Mouse (Mus musculus): Measurements from ENCODE around the gene Nup214. TPM values are rescaled to one million over a fixed set of nuclear protein-coding genes. Genes with fewer than 3 reads are reported as not detected.
A peak's percentile ranks its signal among the peaks of the same experiment; 100 is the strongest.

The Nup214 gene
- total RNA-seq, 2 experiments from 2014 or later: 54.1 to 66.7 TPM

GRCm38 (mm10) chr2:32077744-32078143 lies 103.5 kb downstream of the Nup214 start:
- no peak for DNase-seq

DNA sequence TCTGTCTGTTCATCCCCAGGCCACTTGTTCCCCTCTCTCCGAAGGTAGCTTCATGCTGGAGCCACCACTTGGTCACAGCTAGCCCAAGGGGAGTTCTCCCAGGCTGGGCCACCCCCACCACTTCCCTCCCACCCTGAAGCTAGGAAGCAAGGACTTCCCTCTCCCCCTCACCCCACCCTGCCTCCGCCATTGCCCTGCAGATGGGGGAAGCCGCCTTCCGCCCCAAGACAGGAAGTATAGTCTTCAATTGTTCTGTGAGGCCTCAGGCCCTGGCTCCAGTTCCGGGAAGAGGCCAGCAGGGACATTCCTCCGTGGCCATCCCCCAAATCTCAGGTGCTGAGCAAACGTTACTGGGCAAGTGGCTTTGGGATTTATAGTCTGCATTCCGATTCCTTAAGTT lies 104.3 kb downstream of the Nup214 start:
- no peak for DNase-seq

GRCm38 (mm10) chr2:32079191-32079725 lies 105.0 kb downstream of the Nup214 start:
- no peak for DNase-seq

GRCm38 (mm10) chr2:32080681-32081080 lies 106.4 kb downstream of the Nup214 start:
- DNase-seq: no peak

- DNase-seq: no peak
These were observed 107.2 kb downstream of the Nup214 start for GRCm38 (mm10) chr2:32081296-32081929.

DNA sequence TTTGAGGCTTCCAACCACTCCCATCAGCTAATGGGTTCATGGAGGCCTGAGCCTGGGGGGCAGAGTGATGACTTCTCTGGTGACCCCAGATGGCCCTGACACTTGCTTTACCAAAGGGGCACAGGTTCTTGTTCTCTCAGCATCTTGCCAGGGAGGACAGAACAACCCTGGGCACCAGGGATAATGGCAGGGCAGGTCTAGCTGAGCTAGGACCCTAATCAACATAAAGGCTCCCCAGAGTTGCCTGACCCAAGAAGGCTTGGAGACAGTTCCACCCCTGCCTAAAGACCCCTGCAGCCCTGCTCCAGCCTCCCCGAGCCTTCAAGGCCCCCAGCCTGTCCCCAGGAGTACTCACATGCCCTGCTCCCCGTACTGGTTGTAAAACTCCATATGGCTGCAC lies 108.0 kb downstream of the Nup214 start:
- no peak for DNase-seq

DNA sequence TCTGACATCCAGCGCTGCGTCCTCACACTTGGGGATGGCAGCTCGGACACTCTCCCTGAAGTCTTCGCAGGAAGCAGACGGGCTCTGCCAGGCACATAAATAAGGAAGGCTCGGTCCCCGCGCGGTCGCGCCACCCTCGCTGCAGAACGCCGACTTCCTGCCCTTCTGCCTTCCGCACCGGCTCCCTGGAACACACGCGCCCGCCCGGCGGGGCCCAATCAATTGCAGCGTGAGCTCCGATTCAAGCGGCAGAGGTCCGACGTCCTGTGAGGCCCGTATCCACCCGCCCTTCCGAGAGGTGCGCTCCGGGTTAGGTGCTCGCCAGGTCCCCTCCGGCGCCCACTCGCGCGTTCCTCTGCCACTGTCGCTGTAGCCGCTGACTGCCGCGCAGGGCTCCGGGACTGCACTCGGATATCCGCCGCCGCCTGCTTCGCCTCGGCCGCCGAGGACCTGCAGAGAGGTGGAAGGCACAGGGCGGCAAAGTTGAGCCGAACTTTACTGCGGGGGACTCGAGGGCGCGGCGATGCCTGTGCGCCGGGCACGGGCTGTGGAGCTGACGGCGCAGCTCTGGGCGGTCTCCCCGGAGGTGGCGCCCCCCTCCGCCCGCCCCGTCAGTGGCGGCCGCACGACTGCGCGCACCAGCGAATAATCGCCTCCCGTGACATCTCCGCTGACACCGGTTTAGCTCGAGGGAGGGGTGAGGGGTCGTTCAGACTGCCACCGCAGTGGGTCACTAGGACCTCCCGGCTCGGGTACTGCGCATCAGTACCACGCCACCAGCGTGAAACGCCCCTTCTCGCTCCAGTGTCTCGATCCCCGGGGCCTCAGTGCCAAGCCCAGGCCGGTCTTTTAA lies 109.1 kb downstream of the Nup214 start:
- DNase-seq: peak in 1 of 2 experiments; percentile 28

DNA sequence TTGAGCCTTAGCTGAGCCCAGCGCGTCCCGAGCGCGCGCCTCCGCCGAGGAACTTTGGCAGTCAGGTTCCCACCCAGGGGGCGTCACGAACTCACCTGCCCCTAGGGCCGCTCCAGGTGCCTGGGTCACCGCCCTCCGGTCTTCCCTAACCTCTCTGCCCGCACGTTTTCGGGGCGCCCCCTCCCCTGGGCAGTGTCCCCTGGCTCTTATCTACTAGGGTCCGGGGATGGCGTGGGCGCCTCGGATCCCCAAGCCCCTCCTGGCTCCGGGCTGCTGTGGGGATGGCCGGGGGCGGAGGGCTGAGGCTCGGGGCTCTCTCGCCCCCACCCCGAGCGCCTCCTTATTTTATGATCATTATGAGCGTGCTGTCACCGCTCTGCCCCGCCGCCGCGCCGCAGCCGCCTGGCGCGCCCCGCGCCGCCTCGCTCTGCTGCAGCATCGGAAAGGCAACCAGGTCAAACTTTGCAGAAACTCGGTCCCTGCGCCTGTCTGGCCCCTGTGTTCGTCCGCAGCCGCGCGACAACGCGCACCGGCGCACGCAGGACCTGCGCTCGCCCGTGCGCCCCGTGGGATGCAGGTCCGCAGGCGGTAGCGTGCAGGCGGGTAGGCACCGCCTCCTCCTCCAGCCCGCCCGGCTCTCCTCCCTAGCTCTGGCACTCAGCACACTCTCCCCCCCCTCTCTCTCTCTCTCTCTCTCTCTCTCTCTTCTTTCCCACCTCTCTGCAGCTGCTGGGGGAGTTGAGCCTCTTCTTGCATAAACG lies 110.1 kb downstream of the Nup214 start, which contains the start of gene Fam78a:
TSS of gene Fam78a (minus strand) at position 747 of the 761 bp plus-strand sequence.
- no peak for DNase-seq

- no peak for DNase-seq
These were observed 110.6 kb downstream of the Nup214 start for GRCm38 (mm10) chr2:32084872-32085199.

GRCm38 (mm10) chr2:32085231-32085630 lies 111.0 kb downstream of the Nup214 start:
- no peak for DNase-seq

DNA sequence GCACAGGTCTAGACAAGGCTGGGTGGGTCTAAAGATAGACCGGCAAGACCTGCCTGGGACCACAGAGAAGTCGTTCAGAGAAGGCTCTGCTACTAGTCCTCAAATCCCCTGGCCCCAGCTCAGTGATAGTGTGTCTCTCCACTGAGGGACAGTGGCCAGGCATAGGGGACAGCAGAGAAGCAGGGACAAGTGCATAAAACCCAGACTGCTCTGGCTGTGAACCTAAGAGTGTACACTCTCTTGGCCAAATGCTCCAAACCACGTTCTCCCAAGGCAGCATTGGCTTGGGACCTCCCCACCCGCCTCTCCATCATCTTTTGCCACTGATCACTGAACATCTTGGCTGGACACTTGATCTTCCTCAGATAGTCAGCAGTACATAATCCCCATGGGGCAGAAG lies 113.4 kb downstream of the Nup214 start:
- DNase-seq: no peak

DNA sequence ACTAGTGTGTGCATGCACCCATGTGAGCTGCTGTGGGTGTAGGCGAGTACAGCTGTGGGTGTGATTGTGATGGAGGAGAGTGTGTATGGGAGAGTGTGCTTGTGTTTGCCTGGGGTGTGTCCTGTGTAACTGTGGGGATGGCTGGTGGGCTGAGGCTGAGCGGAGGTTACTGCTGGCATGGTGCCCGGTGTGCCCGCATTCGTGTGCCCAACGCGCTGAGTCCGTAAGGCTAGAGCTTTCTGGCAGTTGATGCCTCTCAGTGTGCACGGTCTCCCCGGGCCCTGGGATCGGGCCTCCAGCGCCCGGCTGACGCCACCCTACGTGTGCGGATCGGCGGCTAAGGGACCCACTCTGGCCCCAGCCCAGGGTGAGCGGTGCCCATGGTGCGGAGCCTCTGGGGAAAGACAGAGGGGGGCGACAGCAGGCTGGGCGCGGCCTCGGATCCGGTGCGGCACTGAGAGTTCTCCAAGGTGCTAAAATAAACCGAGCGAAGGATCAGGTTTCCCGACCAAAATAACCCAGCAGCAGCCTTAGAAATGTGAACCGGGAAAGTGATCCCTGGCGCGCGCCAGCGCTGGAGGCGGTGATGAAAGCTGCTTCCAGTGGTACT lies 114.2 kb downstream of the Nup214 start:
- peak in 1 of 2 experiments; percentile 27 for DNase-seq

- DNase-seq: no peak
These were observed 115.4 kb downstream of the Nup214 start for GRCm38 (mm10) chr2:32089606-32090005.

- no peak for DNase-seq
These were observed 115.9 kb downstream of the Nup214 start for GRCm38 (mm10) chr2:32090145-32090544.

GRCm38 (mm10) chr2:32091956-32092355 lies 117.7 kb downstream of the Nup214 start:
- no peak for DNase-seq

DNA sequence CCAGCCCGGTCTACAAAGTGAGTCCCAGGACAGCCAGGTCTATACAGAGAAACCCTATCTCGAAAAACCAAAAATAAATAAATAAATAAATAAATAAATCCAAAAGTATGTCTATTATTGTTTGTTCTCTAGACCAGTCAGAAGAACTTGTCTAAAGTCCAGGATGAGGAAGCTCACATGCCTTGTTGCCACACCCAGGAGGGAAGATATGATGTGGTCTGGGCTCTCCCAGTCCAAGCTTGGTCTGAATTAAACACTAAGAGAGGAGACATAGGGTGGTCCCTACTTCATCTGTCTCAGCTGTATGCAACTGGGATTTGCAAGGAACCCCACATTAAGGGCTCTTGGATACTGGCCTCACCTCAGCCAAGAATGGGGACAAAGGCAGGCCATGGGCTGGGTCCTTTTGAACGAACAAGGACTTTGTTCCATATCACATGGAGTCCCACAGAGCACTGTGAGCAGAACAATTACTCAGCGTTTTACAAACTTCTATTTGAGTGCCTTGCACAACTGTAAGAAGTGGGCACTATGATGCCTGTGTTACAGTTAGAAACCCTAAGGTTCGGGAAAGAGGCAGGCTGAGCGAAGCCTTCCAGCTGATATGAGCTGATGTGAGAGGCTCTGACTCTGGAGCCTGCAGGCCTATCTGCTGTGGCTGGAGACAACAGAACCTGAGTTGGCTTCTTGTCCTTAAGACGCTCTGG lies 119.9 kb downstream of the Nup214 start:
- DNase-seq: no peak

DNA sequence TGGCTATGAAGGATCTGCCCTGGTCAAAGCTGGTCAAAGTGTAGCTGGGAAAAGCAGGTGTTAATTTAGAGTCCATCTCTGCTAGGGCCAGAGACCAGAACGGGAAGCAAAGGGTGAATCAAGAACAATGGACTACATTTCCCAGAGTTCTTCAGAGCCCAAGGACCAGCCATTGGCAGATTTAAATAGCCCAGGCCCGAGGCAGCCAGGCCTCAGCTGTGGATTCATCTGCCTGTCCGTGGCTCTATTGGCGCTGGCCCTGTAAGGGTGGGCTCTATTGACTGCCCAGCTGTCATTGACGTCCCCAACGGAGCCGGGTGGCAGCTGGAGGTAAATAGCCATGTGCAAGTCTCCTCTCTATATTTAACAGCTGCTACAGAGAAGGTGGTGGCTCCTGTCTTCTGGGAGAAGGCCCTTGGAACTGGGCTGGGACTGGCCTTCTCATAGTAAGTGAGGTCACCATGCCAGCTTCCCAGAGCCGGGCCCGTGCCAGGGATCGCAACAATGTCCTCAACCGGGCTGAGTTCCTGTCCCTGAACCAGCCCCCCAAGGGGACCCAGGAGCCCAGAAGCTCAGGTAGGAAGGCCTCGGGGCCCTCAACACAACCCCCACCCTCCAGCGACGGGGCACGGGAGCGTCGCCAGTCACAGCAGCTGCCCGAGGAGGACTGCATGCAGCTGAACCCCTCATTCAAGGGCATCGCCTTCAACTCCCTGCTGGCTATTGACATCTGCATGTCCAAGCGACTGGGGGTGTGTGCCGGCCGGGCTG lies 121.3 kb downstream of the Nup214 start, which contains the start of gene Plpp7:
TSS of gene Plpp7 (plus strand) at position 178 of the 771 bp plus-strand sequence.
- peak; percentile 83 to 85 for DNase-seq

DNA sequence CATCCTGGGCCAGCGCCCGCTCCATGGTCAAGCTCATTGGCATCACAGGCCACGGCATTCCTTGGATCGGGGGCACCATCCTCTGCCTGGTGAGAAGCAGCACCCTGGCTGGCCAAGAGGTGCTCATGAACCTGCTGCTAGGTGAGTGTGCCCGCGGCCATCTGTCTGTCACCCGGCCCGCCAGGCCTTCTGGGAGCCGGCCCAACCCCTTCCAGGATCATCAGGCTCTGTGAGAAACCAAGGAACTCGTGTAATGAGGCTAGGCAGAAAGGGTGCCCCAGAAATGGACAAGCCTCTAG lies 121.8 kb downstream of the Nup214 start:
- no peak for DNase-seq

- no peak for DNase-seq
These were observed 128.7 kb downstream of the Nup214 start for GRCm38 (mm10) chr2:32102944-32103343.

GRCm38 (mm10) chr2:32103557-32103956 lies 129.3 kb downstream of the Nup214 start:
- no peak for DNase-seq

Data from layer of hippocampus, postnatal 36 days (tissue).